Mouse (Mus musculus): ENCODE data around the gene Grik3. TPM values are rescaled to one million over a fixed set of nuclear protein-coding genes. Genes with fewer than 3 reads are reported as not detected.

Gene Grik3
- not detected for total RNA-seq (2023)

DNA sequence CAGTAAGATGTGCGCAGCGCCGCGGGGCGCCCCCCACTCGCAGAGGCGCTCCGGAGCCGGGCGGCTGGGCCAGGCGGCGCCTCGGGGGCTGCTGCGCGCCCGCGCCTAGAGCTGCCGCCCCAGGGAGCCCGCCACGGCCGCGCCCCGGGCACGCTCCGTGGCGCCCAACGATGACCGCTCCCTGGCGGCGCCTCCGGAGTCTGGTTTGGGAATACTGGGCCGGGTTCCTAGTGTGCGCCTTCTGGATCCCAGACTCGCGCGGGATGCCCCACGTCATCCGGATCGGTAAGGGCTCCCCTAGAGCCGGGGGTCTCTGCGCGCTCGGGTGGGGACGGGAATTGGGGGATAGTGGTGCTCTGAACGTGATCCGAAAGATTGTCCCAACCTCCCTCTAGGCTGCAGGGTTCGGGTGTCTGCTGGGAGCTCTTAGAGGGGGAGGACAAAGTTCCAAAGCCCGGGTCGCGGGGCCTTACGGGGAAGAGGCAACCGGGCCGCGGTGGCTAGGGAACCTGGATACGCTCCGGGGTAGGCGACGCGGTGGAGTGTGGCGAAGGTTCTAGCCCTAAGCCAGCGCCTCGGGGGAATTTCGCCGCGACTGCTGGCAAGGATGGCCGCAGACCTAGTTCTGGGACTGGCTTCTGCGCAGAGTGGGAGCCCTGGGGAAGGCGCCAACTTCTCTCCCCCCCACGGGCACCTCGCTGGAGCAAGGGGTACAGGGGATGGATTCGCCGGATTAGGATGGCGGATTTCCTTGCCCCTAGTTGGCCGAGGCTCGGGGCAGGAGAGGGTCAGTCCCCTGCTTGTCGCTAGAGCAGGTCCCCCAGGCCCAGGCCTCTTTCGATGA is at the start of gene Grik3:
TSS of gene Grik3 (plus strand) at position 40 of the 844 bp plus-strand sequence.

